Comparison of ENCODE assay signal across 11 mouse cellular contexts in the genomic region with DNA sequence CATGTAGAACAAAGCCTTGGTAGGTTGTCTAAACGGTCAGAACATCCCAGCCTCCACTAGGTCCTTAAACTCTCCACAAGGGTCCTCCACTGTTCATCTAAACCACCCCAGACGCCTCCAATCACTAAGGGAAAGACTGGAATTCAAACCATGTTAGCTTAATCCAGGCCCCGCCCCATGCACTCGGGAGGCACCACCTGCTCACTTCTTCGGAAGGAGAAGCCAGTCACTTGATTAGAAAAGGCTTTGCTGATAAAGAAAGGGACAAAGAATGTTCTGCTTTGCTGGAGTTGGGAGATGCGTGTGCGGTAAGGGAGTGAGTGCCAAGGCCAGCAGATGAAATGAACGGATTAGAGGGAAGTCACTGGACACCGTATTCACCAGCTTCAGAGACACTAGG. TPM values are rescaled to one million over a fixed set of nuclear protein-coding genes. Genes with fewer than 3 reads are reported as not detected.
DNase-seq lines count a peak whose midpoint lies in the region; ATAC-seq and TF ChIP-seq lines count a peak whose summit lies in the region.
"Had no signal": no experiment of that assay in that cellular context is flagged by ENCODE, and none has a peak within 500 bp of the region (broad histone marks: within the 10 kb centered on the region; RNA-seq: fewer than 3 reads in every experiment).

No protein-coding gene starts in this region.

- no peaks in the 10 kb centered on the region for H3K9me3 ChIP-seq in lung, embryonic 14.5 days (ENCODE audit: low read depth, low read length)

- peak overlapping the region; percentile 1; the same call in 1 of the 2 replicates for H3K4me3 ChIP-seq in lung, embryonic 14.5 days (ENCODE audit: low read depth, low read length)

- H3K4me2 ChIP-seq in lung, embryonic 14.5 days: peak overlapping the region; percentile 36

- no peak overlapping the region for H3K9ac ChIP-seq in lung, embryonic 14.5 days

- peak overlapping the region; percentile 59 for H3K27ac ChIP-seq in lung, embryonic 14.5 days (ENCODE audit: low read depth)

- peak; percentile 87 for DNase-seq in heart, adult 11 months
- DNase-seq in heart, adult 8-10 months (ENCODE audit: low spot score): no peak
- DNase-seq in urinary bladder, postnatal 14 days (ENCODE audit: low spot score): peak; percentile 26
- no peak for DNase-seq in urinary bladder, postnatal 10 days (ENCODE audit: low spot score)
- peak; percentile 70 for DNase-seq in lung, embryonic 14.5 days
- no peak for DNase-seq in adrenal gland, adult 8-10 months
- no peak for DNase-seq in gastrocnemius, postnatal 14 days
- no peak for DNase-seq in spleen, postnatal 36 days (ENCODE audit: low spot score in 2 of 2)
- DNase-seq: cerebellum, postnatal 36 days; thymus, postnatal 25 days had no signal

- no peaks in the 10 kb centered on the region for H3K4me1 ChIP-seq in lung, embryonic 14.5 days (ENCODE audit: insufficient read depth)

- no peaks in the 10 kb centered on the region for H3K27me3 ChIP-seq in lung, embryonic 14.5 days (ENCODE audit: insufficient read depth, low read length)

- H3K36me3 ChIP-seq in lung, embryonic 14.5 days (ENCODE audit: insufficient read depth): no peaks in the 10 kb centered on the region

- peak; percentile 62 for ATAC-seq in lung, embryonic 14.5 days (ENCODE audit: insufficient read depth)

- WGBS in lung, embryonic 14.5 days: 24% methylated on average over 9 of the region's 9 CpGs

- no peak for TF ChIP-seq CTCF in lung, embryonic 14.5 days (IDR thresholded peaks at IDR 0.05; ENCODE audit: low read depth)

- intact Hi-C loops in gastrocnemius, postnatal 14 days (cut with DNase I; ENCODE audit: low total_unique reads): no loop called here

RNA-seq across cellular contexts. Expression of gene Armc2, which starts 54.5 kb away (rescaled TPM):
- 10 to 100 TPM; 22.2 to 29.8 (median 28.0) TPM for total RNA-seq in heart, adult 8-10 months (2022)
- 1.6 and 2.6 TPM in 2 replicates for polyA plus RNA-seq in lung, embryonic 14.5 days (2014; fragmentation: Nextera tagmentation; extraction: Ambion mirVana)
- total RNA-seq in adrenal gland, adult 8-10 months (2022): 1 to 10 TPM in 3 of 4 experiments, under 1 TPM in 1; 0.98 to 4.1 (median 2.8) TPM
- total RNA-seq in gastrocnemius, postnatal 14 days (2021): under 1 TPM; 0.29 to 0.47 TPM
- total RNA-seq: neutrophil, adult 5-6 weeks had no signal

Comparison
In these comparisons a context has a peak if more than half of its experiments do, and no peak if none do; other contexts are left out.
1. DNase-seq: peak in heart, adult 11 months (single experiment), urinary bladder, postnatal 14 days (single experiment) and lung, embryonic 14.5 days (single experiment); none in heart, adult 8-10 months (single experiment), urinary bladder, postnatal 10 days (single experiment), adrenal gland, adult 8-10 months (single experiment), gastrocnemius, postnatal 14 days (single experiment) and spleen, postnatal 36 days (0 of 2).
2. RNA of gene Armc2, which starts 54.5 kb away (total RNA-seq): 22.2 to 29.8 TPM in heart, adult 8-10 months; 0.98 to 4.1 TPM in adrenal gland, adult 8-10 months and 0.29 to 0.47 TPM in gastrocnemius, postnatal 14 days; every median in the first group is over 4 times any median in the second.